Mouse (Mus musculus): Measurements from ENCODE around the gene Mrgpra6. TPM values are rescaled to one million over a fixed set of nuclear protein-coding genes. Genes with fewer than 3 reads are reported as not detected.

The Mrgpra6 gene
- total RNA-seq (2014; rRNA removed) (not detected in 2 replicates), polyA plus RNA-seq (2012; rRNA removed) (not detected in 2 replicates)

GRCm38 (mm10) chr7:47204830-47205229 lies at the start of gene Mrgpra6:
Gene Mrgpra6, minus strand, starts transcription at chr7:47204920.
- Histone ChIP-seq H3K4me1 (ENCODE audit: control insufficient read depth, insufficient read depth, low read length) (no peaks in the 10 kb centered on the region), H3K4me3 (ENCODE audit: insufficient read depth, low read depth, low read length) (no peak within 1 kb of the TSS), H3K27me3 (ENCODE audit: control insufficient read depth, insufficient read depth, low read length) (no peaks in the 10 kb centered on the region), H3K79me2 (ENCODE audit: control insufficient read depth, insufficient read depth, low read length) (no peaks in the 10 kb centered on the region), H3K36me3 (ENCODE audit: control insufficient read depth, insufficient read depth, low read length) (no peaks in the 10 kb centered on the region), H3K9ac (ENCODE audit: low read depth, low read length) (no peak within 1 kb of the TSS), H3K27ac (replicated peaks; ENCODE audit: insufficient read depth, low read depth, low read length) (no peak within 1 kb of the TSS)
- TF ChIP-seq POLR2A (IDR thresholded peaks at IDR 0.05; ENCODE audit: extremely low read depth, insufficient read depth, low read length) (no peak), CTCF (IDR thresholded peaks at IDR 0.05; ENCODE audit: low read depth, low read length) (no peak)
- no peak for DNase-seq (ENCODE audit: extremely low read depth, low read depth, low spot score)
- WGBS, result 55% methylated on average over 4 of the region's 4 CpGs

- DNase-seq (ENCODE audit: extremely low read depth, low read depth, low spot score), result no peak
- Histone ChIP-seq H3K36me3 (ENCODE audit: control insufficient read depth, insufficient read depth, low read length) (no peaks in the 10 kb centered on the region), H3K27ac (replicated peaks; ENCODE audit: insufficient read depth, low read depth, low read length) (no peak within 1 kb of the TSS), H3K4me1 (ENCODE audit: control insufficient read depth, insufficient read depth, low read length) (no peaks in the 10 kb centered on the region), H3K9ac (ENCODE audit: low read depth, low read length) (no peak within 1 kb of the TSS), H3K79me2 (ENCODE audit: control insufficient read depth, insufficient read depth, low read length) (no peaks in the 10 kb centered on the region), H3K4me3 (ENCODE audit: insufficient read depth, low read depth, low read length) (no peak within 1 kb of the TSS), H3K27me3 (ENCODE audit: control insufficient read depth, insufficient read depth, low read length) (no peaks in the 10 kb centered on the region)
- no peak for TF ChIP-seq POLR2A (IDR thresholded peaks at IDR 0.05; ENCODE audit: extremely low read depth, insufficient read depth, low read length)
- TF ChIP-seq CTCF (IDR thresholded peaks at IDR 0.05; ENCODE audit: low read depth, low read length), result no peak
- 49% methylated on average over 1 of the region's 1 CpGs for WGBS
Observed at GRCm38 (mm10) chr7:47252770-47253169, 48.0 kb upstream of the Mrgpra6 start, which contains the start of gene Mrgpra9. Gene Mrgpra9, minus strand, starts transcription at chr7:47252848.

- H3K79me2 ChIP-seq (ENCODE audit: control insufficient read depth, insufficient read depth, low read length), result no peaks in the 10 kb centered on the region
- H3K9ac ChIP-seq (ENCODE audit: low read depth, low read length), result no peak overlapping the region
- WGBS, result 44% methylated on average over 3 of the region's 3 CpGs
- H3K4me3 ChIP-seq (ENCODE audit: insufficient read depth, low read depth, low read length), result no peak overlapping the region
- no peaks in the 10 kb centered on the region for H3K4me1 ChIP-seq (ENCODE audit: control insufficient read depth, insufficient read depth, low read length)
- H3K27me3 ChIP-seq (ENCODE audit: control insufficient read depth, insufficient read depth, low read length), result no peaks in the 10 kb centered on the region
- TF ChIP-seq POLR2A (IDR thresholded peaks at IDR 0.05; ENCODE audit: extremely low read depth, insufficient read depth, low read length) (no peak), CTCF (IDR thresholded peaks at IDR 0.05; ENCODE audit: low read depth, low read length) (no peak)
- DNase-seq (ENCODE audit: extremely low read depth, low read depth, low spot score), result no peak
- H3K27ac ChIP-seq (replicated peaks; ENCODE audit: insufficient read depth, low read depth, low read length), result no peak overlapping the region
- H3K36me3 ChIP-seq (ENCODE audit: control insufficient read depth, insufficient read depth, low read length), result no peaks in the 10 kb centered on the region
Observed at GRCm38 (mm10) chr7:47244658-47245057, 39.9 kb upstream of the Mrgpra6 start.

DNA sequence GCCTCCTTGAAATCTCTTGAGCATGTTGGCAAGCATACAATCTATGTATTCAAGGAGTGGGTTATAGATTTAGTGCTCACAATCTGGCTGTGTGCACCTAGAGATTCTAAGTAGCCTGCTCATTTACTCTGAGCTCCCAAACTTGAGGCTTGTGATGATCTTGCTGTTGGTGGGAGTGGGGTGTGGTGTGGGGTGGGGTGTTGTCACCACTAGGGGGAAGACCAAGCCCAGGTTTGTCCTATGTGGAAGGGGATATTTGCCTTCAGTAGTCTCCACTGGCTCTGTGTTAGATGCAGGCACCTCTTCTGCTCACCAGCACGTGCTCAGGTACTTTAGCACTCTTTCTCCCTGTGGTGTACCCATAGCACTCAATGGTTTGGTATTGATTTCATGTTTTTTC lies 9.4 kb downstream of the Mrgpra6 start:
- TF ChIP-seq CTCF (IDR thresholded peaks at IDR 0.05; ENCODE audit: low read depth, low read length) (no peak), POLR2A (IDR thresholded peaks at IDR 0.05; ENCODE audit: extremely low read depth, insufficient read depth, low read length) (no peak)
- H3K36me3 ChIP-seq (ENCODE audit: control insufficient read depth, insufficient read depth, low read length), result no peaks in the 10 kb centered on the region
- 55% methylated on average over 1 of the region's 1 CpGs for WGBS
- H3K4me1 ChIP-seq (ENCODE audit: control insufficient read depth, insufficient read depth, low read length), result no peaks in the 10 kb centered on the region
- H3K9ac ChIP-seq (ENCODE audit: low read depth, low read length), result no peak overlapping the region
- no peaks in the 10 kb centered on the region for H3K27me3 ChIP-seq (ENCODE audit: control insufficient read depth, insufficient read depth, low read length)
- no peak overlapping the region for H3K4me3 ChIP-seq (ENCODE audit: insufficient read depth, low read depth, low read length)
- H3K27ac ChIP-seq (replicated peaks; ENCODE audit: insufficient read depth, low read depth, low read length), result no peak overlapping the region
- no peak for DNase-seq (ENCODE audit: extremely low read depth, low read depth, low spot score)
- no peaks in the 10 kb centered on the region for H3K79me2 ChIP-seq (ENCODE audit: control insufficient read depth, insufficient read depth, low read length)

DNA sequence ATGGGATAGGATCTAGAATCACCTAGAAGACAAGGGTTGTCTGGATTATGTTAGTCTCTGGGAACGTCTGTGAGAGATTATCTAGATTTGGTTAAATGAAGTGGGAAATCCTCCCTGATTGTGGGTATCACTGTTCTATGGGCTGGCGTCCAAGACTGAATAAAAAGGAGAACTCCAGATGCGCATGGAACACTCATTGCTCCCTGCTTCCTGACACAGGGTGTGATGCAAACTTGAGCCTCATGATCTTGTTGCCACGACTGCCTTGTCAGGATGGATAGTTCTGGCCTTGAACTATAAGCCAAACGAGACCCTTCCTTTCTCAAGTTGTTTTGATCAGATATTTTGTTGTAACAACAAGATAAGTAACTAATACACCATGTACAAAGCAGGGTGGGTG lies 33.9 kb downstream of the Mrgpra6 start:
- no peak for DNase-seq (ENCODE audit: extremely low read depth, low read depth, low spot score)
- no peak for TF ChIP-seq CTCF (IDR thresholded peaks at IDR 0.05; ENCODE audit: low read depth, low read length)
- no peak for TF ChIP-seq POLR2A (IDR thresholded peaks at IDR 0.05; ENCODE audit: extremely low read depth, insufficient read depth, low read length)
- no peaks in the 10 kb centered on the region for H3K4me1 ChIP-seq (ENCODE audit: control insufficient read depth, insufficient read depth, low read length)
- H3K27ac ChIP-seq (replicated peaks; ENCODE audit: insufficient read depth, low read depth, low read length), result no peak overlapping the region
- no peaks in the 10 kb centered on the region for H3K79me2 ChIP-seq (ENCODE audit: control insufficient read depth, insufficient read depth, low read length)
- H3K4me3 ChIP-seq (ENCODE audit: insufficient read depth, low read depth, low read length), result no peak overlapping the region
- WGBS, result 51% methylated on average over 5 of the region's 5 CpGs
- H3K27me3 ChIP-seq (ENCODE audit: control insufficient read depth, insufficient read depth, low read length), result no peaks in the 10 kb centered on the region
- no peaks in the 10 kb centered on the region for H3K36me3 ChIP-seq (ENCODE audit: control insufficient read depth, insufficient read depth, low read length)
- no peak overlapping the region for H3K9ac ChIP-seq (ENCODE audit: low read depth, low read length)

DNA sequence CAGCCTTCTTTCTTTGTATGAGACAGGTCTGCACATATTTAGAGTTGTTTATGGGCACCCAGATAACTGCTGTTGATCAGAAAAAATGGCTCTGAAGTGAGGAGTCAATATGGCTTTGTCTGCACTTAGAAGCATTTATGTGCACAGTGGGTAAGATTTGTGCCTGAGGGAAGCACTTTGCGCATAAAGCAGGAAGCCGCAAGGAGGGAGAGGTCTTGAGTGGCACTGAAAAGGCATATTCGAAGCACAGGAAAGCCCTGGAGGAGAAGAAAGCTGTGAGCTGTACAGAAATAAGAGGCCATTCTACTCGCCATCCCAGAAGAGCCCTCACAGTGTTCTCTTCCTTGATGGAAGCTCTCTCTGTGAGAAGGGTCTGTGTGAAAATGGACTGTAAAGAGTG lies 39.7 kb downstream of the Mrgpra6 start:
- Histone ChIP-seq H3K4me3 (ENCODE audit: insufficient read depth, low read depth, low read length) (no peak overlapping the region), H3K36me3 (ENCODE audit: control insufficient read depth, insufficient read depth, low read length) (no peaks in the 10 kb centered on the region), H3K4me1 (ENCODE audit: control insufficient read depth, insufficient read depth, low read length) (no peaks in the 10 kb centered on the region), H3K27ac (replicated peaks; ENCODE audit: insufficient read depth, low read depth, low read length) (no peak overlapping the region), H3K27me3 (ENCODE audit: control insufficient read depth, insufficient read depth, low read length) (no peaks in the 10 kb centered on the region), H3K9ac (ENCODE audit: low read depth, low read length) (no peak overlapping the region), H3K79me2 (ENCODE audit: control insufficient read depth, insufficient read depth, low read length) (no peaks in the 10 kb centered on the region)
- no peak for DNase-seq (ENCODE audit: extremely low read depth, low read depth, low spot score)
- WGBS, result 73% methylated on average over 4 of the region's 4 CpGs
- no peak for TF ChIP-seq CTCF (IDR thresholded peaks at IDR 0.05; ENCODE audit: low read depth, low read length)
- TF ChIP-seq POLR2A (IDR thresholded peaks at IDR 0.05; ENCODE audit: extremely low read depth, insufficient read depth, low read length), result no peak
